Mouse (Mus musculus) adrenal gland, postnatal 36 days (tissue): ENCODE results near the gene Misp. TPM values are rescaled to one million over a fixed set of nuclear protein-coding genes. Genes with fewer than 3 reads are reported as not detected.
A peak's percentile ranks its signal among the peaks of the same experiment; 100 is the strongest.

Experiments used
- DNase-seq, 2 experiments: peaks; one replicate each; pipeline ENCODE4 v3.0.0; 2021; ENCODE audit warnings: mixed read lengths in 1 of 2
- total RNA-seq, 2 experiments: library from RNA; stranded (reverse); gene quantifications; 2 replicates each; pipeline ENCODE4 v1.2.3; 2021

The Misp gene
- total RNA-seq, 2 experiments from 2014 or later: 0.43 TPM; not detected in 1

GRCm38 (mm10) chr10:79854801-79855541 lies 34.2 kb downstream of the Misp start:
- peak; percentile 70 to 82 for DNase-seq

- peak in 1 of 2 experiments; percentile 58 for DNase-seq
Measured at GRCm38 (mm10) chr10:79855558-79856184, 34.9 kb downstream of the Misp start.

- DNase-seq: no peak
Measured at GRCm38 (mm10) chr10:79856280-79856679, 35.5 kb downstream of the Misp start.

GRCm38 (mm10) chr10:79856704-79857451 lies 36.1 kb downstream of the Misp start:
- DNase-seq: no peak

GRCm38 (mm10) chr10:79857452-79857811 lies 36.6 kb downstream of the Misp start:
- peak; percentile 73 to 87 for DNase-seq

- DNase-seq: no peak
Measured at GRCm38 (mm10) chr10:79857894-79858293, 37.1 kb downstream of the Misp start.

- DNase-seq: peak; percentile 71 to 84
Measured at GRCm38 (mm10) chr10:79858416-79859074, 37.8 kb downstream of the Misp start.

- no peak for DNase-seq
Measured at GRCm38 (mm10) chr10:79859116-79859515, 38.3 kb downstream of the Misp start.

GRCm38 (mm10) chr10:79860079-79860911 lies 39.5 kb downstream of the Misp start:
- no peak for DNase-seq

GRCm38 (mm10) chr10:79861230-79862048 lies 40.6 kb downstream of the Misp start:
- DNase-seq: no peak

- DNase-seq: no peak
Measured at GRCm38 (mm10) chr10:79862049-79862788, 41.4 kb downstream of the Misp start.

- no peak for DNase-seq
Measured at GRCm38 (mm10) chr10:79862925-79863324, 42.1 kb downstream of the Misp start.

- no peak for DNase-seq
Measured at GRCm38 (mm10) chr10:79864351-79865188, 43.8 kb downstream of the Misp start.

GRCm38 (mm10) chr10:79865189-79865601 lies 44.4 kb downstream of the Misp start:
- DNase-seq: peak in 1 of 2 experiments; percentile 32

- DNase-seq: peak; percentile 53 to 72
Measured at GRCm38 (mm10) chr10:79865801-79866295, 45.1 kb downstream of the Misp start.

- no peak for DNase-seq
Measured at GRCm38 (mm10) chr10:79866601-79867000, 45.8 kb downstream of the Misp start.

- no peak for DNase-seq
Measured at GRCm38 (mm10) chr10:79871845-79872244, 51.1 kb downstream of the Misp start.

GRCm38 (mm10) chr10:79872862-79873261 lies 52.1 kb downstream of the Misp start:
- no peak for DNase-seq

GRCm38 (mm10) chr10:79873313-79873712 lies 52.5 kb downstream of the Misp start:
- no peak for DNase-seq
